Mouse (Mus musculus): ENCODE measurements around the gene Prune2. TPM values are rescaled to one million over a fixed set of nuclear protein-coding genes. Genes with fewer than 3 reads are reported as not detected.

The Prune2 gene
- polyA plus RNA-seq (2012; rRNA removed), result 1.6 and 1.7 TPM in 2 replicates

DNA sequence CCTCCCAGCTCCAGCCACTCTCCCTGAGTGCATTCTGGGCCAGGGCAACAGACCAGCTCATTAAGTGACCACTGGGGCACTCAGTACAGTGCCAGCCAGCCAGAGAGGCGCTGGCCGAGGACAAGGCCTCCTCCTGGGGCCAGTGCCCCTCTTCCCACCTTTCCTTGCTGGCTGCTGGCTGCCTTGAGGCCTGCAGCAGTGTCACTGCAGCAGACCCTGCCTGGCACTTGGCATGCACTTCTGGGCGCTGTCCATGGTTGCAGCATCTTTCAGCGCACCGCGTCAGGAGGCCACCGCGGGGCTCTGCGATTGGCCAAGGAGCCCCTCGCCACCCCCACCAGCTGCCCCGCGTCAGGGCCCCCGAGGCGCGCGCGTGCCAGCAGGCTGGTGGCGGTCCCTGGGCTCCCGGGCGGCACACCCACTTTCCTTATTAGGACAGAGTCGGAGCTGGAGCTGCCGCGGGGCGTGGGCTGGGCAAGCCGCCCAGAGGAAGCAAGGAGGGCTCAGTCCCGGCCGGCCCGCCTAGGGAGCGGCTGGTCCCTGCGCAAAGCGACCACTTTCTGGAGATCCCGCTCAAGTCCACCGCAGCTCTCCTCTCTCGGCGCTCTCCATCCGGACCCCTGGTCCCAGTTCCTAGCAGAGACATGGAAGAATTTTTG, at the start of gene Prune2:
Gene Prune2, plus strand, starts transcription at position 506 of the 659 bp plus-strand sequence.
- DNase-seq (ENCODE audit: low read depth, low spot score), result no peak
- 2% methylated on average over 36 of the region's 36 CpGs for WGBS

DNA sequence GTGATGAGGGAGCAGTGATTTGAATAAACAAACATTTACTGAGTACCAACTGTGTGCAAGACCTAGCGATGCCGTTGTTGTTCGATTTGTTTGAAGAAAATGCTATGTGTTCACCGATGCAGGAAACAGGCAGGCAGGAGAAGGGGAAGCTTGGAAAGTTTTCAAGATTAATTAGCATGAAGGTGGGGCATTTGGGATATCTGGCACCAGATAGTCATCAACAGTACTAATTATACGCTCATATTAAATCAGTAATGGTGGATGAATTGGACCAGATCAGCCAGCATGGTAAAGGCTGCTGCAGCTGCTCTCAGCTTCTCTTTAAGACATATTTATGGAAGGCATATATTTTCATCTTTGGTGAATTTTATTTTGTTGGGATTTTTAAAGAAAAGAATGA, 44.4 kb upstream of the Prune2 start:
- no peak for DNase-seq (ENCODE audit: low read depth, low spot score)
- 81% methylated on average over 5 of the region's 5 CpGs for WGBS

DNA sequence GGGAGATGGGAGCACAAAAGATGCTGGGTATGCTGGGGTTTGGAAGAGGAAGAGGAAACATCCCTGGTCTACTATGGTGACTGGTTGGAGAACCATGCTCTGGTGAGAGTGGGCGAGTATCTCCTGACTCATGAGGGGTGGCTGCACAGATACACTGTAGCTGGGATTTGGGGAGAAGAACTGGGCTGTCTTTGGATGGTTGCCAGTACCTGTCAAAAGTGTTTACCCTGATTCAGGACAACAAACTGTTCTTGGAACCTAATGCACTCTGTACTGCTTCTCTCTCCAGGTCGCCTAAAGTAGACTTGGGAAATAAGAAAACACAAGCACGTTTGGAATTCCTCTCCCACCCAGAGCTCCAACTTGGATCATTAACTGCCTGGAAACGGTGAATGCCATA, 31.4 kb upstream of the Prune2 start:
- WGBS, result 65% methylated on average over 4 of the region's 4 CpGs
- DNase-seq (ENCODE audit: low read depth, low spot score), result no peak

DNA sequence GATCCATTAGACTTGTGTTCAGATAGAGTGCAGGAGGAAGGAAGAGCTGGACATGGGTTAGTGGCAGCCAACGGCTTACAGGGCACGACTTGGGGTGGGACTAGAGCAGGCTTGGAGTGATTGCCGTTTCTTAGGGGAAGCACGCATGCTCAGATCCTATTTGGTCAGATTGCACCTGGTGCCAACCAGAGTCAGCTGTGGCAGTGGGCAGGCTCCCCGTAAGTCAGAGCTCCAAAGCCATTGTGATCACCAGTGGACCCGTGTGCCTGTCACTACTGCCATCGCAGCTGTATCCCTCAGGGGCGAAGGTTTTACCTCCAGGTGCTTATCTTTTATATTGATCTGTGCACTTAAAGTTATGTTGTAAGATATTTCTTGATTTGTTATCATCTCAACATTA, 21.3 kb upstream of the Prune2 start:
- 77% methylated on average over 8 of the region's 8 CpGs for WGBS
- DNase-seq (ENCODE audit: low read depth, low spot score), result no peak

DNA sequence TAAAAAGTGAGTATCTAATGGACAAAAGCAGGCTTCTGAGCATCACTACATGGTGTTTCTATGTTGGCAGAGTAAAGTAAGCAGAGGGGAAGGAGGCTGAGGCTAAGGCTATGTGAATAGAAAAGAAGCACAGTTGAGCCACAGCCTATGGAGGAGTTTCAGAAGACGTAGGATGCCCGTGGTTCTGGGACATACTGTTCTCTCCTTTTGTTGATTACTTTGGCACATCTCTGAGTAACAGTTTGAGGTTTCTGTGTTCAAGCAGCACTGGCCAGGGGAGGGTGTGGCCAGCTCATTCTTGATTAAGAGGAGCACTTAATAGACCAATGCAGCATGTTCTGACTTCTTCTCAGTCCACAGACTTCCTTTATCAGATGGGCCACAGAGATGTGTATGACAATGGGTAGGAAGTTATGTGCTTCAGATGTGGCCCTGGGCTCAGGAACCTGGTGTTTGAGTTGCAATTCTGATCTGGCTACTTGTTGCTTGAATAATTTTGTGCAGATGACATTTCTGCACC, 7.1 kb upstream of the Prune2 start:
- WGBS, result 83% methylated on average over 2 of the region's 2 CpGs
- DNase-seq (ENCODE audit: low read depth, low spot score), result no peak

DNA sequence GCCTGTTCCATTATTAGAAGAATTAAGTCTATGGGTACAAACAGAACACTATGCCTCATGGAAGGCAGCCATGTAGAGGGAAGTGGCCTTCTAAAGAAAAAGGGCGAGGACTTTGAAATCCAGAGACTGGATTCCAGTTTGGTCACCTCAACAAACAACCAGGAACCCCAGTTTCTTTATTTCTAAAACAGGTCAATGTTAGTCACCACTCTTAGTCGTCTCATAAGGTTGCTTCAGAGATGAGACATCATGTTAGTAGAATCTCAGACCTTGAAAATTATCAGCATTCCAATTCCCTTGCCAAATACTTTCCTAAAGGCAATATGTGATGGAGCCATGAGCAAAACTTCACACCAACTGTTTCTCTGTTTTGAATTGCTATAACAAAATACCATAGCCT, 6.6 kb upstream of the Prune2 start:
- 77% methylated on average over 2 of the region's 2 CpGs for WGBS
- no peak for DNase-seq (ENCODE audit: low read depth, low spot score)

DNA sequence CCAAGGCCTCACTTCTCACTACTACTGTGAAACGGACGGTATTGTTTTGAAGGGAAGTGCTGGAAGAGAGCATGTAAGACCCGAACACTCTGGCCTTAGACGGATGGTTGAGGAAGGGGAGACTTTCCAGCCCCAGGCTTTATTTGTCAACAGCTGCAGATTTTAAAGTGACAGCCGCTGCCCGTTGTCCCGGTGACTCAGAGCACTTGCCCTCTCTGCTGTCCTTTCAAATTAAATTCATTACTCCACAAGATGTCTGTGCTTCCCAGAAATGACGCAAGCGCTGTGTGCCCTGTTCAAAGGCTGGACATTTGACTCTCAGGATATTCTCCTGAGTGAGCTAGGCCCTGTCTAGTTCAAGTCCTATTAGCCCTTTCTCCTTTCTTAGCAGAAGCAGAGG, 5.9 kb upstream of the Prune2 start:
- no peak for DNase-seq (ENCODE audit: low read depth, low spot score)
- WGBS, result 68% methylated on average over 9 of the region's 9 CpGs

DNA sequence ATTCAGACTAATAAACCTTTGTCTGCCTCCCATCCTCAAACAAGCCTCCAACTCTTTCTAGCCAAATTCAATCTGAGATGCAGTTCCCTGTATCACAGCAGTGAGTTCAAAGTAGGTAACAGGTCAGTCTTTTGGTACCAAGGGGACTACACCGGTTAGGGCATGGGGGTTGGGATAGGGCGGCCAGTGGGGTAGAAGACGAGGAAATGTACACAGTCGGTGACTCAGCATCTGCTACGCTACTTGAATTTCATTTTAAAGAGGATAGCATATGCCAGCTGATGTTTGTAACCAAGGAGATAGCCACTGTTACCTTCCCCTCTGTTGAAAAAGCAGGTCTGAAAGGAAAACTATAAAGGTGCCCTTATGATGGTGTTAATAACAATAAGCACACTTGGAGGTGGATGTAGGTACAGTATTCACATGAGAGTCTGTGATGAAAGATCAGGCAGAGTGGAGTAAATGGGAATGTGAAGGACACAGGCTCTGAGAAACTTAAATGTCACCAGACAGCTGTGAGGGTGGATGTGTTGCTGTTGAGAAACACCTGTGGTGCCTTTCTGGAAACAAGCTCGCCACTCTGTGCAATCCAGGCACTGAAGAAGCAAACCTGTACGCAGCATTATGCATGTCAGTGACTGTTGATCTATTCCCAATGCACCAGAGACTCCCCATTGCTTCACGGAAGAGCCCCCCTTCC, 5.1 kb upstream of the Prune2 start:
- WGBS, result 71% methylated on average over 8 of the region's 8 CpGs

DNA sequence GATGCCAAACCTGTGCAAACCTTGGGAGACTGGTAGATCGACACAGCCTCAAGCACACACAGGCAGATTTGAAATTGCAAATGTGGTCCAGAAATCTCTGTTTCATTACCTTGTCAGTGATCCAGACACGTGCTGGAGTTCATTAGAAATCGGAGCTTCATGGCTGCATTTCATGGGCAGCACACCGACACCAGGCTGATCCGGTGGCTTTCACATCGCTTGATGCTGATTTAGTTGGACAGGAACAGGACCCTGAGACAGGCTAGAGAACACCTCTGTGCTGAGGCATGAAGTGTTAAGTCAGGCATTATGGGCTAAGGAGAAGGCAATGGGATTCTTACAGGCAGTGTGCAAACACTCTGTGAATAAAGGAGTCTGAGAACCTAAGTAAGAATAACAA, 1.2 kb upstream of the Prune2 start:
- no peak for DNase-seq (ENCODE audit: low read depth, low spot score)
- 81% methylated on average over 6 of the region's 6 CpGs for WGBS

More for the DNA sequence above, 5.1 kb upstream of the Prune2 start:
- no peak for DNase-seq (ENCODE audit: low read depth, low spot score)

DNA sequence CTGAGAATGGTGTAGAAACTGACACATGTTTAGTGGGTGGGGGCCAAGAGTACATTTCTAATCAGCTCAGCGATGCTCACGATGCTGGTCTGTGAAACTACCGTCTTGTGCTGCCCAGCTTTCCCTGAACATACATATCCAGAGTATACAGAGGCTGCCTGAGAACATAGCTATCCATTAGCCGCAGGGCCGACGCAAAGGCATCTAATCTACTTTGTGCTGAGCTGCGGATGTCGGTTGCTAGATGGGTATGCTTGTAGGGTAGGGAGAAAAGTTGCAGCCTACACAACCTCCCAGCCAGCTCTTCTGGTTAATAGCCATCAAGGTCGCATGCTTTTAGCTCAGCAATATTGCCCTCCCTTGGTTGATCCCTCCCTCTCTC, 696 bp upstream of the Prune2 start:
- 51% methylated on average over 9 of the region's 9 CpGs for WGBS
- DNase-seq (ENCODE audit: low read depth, low spot score), result no peak

DNA sequence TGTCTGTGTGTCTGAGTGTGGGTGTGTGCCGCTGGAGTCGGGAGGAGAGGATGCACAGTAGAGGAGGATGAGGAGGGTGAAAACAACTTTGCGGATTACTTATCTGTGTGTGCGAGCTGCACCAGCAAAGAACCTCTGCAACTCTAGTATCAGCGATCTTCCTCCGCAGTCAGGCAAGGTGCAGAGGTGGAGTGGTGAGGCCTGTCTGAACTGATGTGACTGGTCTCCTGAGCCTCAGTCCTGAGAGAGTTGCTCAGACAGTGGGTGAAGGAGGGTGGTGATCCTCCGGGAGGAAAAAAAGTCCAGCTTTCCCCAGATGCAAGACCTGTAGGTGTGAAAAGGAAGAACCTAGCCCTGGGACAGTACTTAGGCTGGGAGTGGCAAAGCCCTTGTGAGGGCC, 401 bp downstream of the Prune2 start:
- DNase-seq (ENCODE audit: low read depth, low spot score), result no peak
- WGBS, result 3% methylated on average over 7 of the region's 7 CpGs

DNA sequence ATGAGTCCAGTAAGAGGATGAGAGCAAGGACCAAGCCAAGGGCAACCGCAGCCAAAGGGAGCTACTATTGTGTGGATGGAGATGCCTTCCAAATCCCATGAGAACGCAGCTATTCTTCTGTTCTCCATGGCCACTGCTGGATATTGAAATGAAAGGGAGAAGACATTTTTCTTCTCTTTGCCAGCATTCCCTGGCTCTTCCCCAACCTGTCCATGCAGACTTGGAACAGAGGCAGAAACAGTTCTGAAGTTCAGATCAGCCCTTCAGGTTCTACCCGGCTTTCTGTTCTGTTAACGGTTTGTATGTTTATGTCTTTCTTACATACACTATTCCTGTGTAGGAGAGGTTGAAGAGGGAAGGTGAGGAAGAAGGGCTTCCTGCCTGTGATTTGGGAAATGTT, 3.1 kb downstream of the Prune2 start:
- DNase-seq (ENCODE audit: low read depth, low spot score), result no peak
- WGBS, result 73% methylated on average over 4 of the region's 4 CpGs

DNA sequence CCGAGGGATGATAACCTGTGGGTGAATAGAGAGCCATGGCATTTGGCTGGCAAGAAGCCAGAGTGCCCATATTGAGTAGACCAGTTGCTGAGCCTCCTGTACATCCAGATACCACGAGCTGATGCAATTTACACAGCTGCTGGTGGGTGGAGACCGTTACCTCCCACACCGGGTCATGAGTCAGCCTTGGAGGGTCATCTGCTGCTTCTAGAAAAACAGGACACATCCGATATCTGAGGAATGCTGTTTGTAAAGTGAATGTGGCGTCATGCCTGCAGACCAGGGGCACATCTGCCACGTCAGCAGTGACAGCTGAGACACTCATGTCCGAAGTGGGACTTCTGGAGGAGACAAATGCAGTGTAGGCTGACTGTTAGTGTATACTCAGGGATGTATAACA, 3.6 kb downstream of the Prune2 start:
- no peak for DNase-seq (ENCODE audit: low read depth, low spot score)
- whole genome bisulfite sequencing, result 32% methylated on average over 8 of the region's 8 CpGs

DNA sequence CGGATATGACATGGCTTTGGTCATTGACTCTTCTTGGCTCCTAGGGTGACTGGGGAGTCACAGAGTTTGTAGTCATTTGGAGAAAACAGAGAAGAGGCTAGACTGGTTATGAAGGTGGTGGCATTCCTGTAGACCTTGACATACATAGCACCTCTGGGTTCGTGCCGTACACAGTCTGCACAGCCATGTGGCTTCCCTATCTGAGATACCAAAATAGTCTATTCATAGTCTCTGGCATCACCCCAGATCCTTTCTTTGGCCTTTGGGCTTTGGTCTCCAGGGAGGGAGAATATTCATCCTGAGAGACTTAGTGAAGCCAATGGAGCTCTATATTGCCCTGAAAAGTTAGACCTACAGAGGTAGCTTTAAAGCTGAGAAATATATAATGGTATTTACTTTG, 5.1 kb downstream of the Prune2 start:
- WGBS, result 89% methylated on average over 3 of the region's 3 CpGs
- DNase-seq (ENCODE audit: low read depth, low spot score), result no peak

DNA sequence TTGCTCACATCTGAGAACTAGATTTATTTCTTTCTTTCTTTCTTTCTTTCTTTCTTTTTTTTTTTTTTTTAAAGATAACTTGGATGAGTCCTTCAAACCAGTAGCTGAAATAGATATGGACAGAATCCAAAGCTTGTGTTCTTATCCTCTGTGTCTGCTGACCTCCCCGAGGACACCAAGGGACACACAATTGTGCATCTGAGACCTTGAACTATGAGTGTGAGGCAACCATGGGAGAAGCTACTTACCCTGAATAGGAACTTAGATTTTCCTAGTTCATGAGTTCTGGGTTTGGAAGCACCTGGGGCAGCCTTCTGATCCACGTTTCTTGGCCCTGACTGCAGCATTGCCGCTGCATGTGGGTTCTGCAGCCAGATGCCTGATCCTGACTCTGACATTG, 7.3 kb downstream of the Prune2 start:
- WGBS, result 77% methylated on average over 3 of the region's 3 CpGs
- DNase-seq (ENCODE audit: low read depth, low spot score), result no peak

DNA sequence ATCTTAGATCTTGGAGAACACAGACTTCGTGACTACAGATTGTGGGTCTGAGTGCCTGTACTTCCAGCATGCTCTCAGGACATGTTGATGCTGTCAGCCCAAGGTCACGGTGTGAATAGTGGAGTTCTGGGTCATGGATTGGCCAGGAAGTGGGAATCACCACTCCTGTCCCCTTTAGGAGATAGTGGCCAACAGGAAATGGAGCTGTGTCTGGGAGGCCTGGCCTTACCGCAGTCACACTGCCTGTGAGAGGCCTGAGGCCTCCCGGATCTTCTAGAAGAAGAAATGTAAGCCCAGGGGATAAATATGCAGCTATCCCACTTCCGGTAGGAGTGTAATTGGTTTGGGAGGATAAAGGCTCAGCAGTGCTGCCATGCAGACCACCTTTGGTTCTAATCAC, 12.8 kb downstream of the Prune2 start:
- 76% methylated on average over 5 of the region's 5 CpGs for WGBS
- no peak for DNase-seq (ENCODE audit: low read depth, low spot score)

DNA sequence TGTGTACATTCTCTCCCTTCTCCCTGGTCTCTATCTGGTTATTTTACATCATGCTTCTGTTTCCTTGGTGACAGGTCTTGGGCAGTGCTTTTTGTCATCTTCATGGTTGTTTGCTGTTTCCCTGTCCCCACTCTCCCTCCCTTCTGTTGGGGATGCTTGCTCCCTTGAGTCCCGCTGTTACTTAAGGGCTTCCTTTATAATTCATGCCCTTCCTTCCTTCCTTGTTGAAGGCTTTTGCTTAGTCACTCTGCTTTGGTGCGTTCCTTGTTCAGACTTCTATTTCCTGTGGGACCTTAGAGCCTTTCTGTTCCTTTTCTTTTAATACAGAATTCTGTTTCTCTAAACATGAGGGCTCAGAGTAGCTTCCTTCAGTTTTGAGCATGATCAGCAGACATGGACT, 14.7 kb downstream of the Prune2 start:
- WGBS, result 48% methylated on average over 2 of the region's 2 CpGs
- no peak for DNase-seq (ENCODE audit: low read depth, low spot score)

DNA sequence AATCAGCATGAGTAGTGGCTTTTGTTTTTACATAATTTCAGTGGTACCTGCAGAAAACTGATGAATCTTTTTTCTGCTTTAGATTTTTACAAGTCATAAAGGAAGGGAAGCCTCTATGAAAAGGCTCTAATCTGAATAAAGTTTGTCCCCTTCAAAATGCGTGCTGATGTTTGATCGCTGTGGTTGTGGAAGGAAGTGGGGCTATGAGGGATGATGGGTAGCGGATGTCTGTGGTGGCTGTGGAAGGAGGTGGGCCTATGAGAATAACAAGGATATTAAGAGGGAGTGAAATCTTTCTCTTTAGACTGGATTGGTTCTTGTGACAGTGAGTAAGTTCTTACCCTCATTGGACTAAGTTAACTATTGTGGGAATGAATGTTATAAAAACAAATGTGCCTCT, 23.0 kb downstream of the Prune2 start:
- DNase-seq (ENCODE audit: low read depth, low spot score), result no peak
- WGBS, result 84% methylated on average over 3 of the region's 3 CpGs

DNA sequence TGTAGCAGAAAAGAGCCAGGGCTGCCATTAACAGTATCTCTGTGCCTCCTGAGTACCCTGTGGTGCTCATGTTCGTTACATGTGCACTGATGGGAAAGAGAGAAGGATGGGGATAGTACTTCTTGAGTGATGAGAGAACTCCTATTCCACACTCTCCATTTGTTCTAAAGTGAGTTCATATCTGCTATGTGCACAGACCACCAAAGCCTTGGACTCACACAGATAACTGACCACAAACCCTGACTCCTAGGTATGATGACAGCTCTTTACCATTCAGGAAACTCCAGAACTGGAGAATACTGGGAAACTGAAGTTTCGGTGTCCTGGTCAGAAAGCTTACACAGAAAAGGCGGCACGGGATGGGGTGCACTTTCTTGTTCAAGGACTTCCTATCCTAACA, 25.8 kb downstream of the Prune2 start:
- no peak for DNase-seq (ENCODE audit: low read depth, low spot score)
- 88% methylated on average over 4 of the region's 4 CpGs for WGBS

DNA sequence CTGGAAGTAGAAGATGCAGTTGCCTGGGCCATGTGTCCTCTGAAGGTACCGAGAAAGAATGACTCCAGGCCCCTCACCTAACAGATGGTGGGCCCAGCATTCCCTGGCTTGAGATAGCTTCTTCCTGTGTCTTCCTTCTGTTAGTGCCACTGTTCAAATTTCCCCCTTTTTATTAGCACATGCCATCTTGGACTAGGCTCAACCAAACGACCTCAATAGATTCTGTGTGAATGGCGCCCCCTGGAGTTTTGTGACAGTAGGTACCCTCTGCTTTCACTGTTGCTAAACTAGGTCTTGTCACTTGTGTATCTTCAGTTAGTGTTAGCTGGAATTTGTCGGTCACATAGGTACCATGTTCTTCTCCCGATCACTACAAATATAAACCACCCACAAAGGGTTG, 29.0 kb downstream of the Prune2 start:
- no peak for DNase-seq (ENCODE audit: low read depth, low spot score)
- WGBS, result 52% methylated on average over 5 of the region's 5 CpGs

DNA sequence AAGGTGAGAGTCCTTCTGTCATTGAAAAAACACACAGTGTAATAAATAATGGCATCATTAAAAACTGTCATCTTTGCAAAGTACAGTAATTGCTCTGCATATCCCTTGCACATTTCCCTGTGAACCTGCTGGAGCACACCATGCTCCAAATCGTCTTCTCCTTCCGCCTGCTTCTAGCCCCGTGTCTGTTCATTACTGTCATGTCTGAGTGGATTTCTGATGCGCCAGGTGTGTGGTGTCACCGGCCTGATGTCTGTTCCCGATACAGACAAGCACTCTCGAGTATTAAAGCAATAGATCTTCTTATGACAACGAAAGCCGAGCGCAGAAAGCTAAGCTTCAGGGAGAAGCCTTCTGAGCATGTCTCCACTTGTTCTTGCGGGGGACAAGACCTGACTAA, 32.1 kb downstream of the Prune2 start:
- WGBS, result 87% methylated on average over 11 of the region's 11 CpGs
- DNase-seq (ENCODE audit: low read depth, low spot score), result no peak

Data from large intestine, adult 2 months (tissue).